Mouse (Mus musculus) liver, adult (tissue): ENCODE data around the gene Gria4.

Source experiments
- GATA4 ChIP-seq: IDR thresholded peaks from 2 replicates; pipeline ENCODE4 v1.6.1; 2014; ENCODE audit warnings: mild to moderate bottlenecking, low read length; ENCODE audit not compliant: insufficient replicate concordance

Gene Gria4

DNA sequence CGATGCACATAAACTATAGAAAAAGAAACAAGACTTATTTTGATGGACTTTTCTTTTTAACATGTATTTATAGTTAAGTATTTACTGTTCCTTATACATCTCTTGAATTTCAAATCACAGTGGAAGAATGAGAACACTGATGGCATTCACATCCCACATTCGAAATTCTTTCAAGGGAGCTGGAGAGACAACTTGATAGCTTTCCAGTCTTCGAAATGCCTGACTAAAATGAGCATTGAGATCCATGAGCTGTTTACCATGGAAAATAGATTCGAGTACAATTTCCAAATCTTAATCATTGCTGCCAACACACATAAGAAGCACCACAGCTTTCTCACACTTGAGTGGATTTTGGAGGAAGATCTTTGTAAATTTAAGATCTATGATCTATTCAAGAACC is 164.1 kb downstream of the Gria4 start:
- TF ChIP-seq GATA4: no peak

DNA sequence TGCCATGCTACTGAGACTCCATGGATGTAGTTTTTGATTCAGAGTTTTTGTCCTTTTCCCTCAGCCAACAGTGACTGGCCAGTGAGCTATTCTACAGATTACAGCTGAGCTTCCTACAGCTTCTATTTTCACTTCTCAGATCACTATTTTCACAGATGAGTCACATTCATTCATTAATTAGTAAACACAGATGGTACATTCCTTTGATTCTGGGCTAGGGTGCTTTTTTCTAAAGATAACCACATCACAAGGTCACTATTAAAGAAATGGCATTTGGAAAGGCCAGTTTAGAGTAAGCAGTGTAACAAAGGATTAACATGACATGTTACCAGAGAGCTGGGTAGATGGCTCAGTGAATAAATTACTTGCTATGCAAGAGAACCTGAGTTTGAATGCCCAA is 180.7 kb downstream of the Gria4 start:
- TF ChIP-seq GATA4: no peak

DNA sequence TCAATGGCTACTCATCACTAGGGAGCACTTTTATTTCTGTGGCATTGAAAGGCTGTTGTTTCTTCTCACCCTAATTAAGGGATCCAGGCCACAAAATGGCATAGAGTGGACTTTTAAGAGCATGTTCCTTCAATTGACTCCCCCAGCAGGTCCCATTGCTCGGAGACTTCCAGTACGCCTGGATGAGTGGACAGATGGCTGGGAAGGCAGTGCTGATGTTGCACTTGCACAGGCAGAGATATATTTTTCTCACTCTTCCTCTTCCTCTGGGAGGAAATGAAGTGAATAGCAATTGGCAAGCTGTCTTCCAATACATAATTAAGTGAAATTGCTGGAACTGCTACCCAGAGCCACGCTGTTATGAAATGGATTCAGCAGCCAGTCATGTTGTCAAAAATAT is 190.7 kb downstream of the Gria4 start:
- TF ChIP-seq GATA4: no peak

DNA sequence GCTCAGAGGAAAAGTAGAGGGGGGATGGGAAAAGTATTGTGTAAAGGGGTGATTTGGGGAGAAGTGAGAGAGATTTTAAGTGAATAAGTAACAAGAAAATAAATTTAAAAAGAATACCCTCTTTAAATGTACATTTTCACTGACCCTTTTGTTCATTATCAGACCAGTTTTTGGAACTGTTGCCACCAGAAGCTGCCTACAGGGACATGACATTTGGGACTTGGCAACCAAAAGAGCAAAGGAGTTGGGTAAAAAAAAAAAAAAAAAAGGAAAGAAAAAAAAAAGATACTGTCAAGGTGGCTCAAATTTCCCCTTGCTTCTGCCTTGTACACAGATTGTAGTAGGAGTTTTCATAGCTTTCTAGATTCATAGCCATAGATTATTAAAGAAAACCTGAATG is 191.8 kb downstream of the Gria4 start:
- TF ChIP-seq GATA4: no peak

DNA sequence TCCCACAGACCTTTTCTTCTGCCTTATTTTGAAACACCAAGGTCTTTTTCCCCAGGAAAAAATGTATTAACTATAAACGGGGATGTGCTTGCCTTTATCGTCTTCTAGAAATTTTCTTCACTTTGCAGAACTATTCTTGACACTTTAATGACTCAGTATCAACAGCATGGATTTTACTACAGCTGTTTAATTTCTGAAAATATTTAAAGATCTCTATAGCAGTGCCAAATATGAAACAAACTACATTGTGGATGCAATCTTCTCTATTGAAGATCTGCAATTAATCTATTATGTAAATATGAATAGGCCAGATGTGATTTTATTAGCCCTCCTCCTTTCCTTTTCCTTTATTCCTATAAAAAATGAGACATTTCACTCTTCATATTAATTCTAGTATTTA is 194.2 kb downstream of the Gria4 start:
- TF ChIP-seq GATA4: no peak

DNA sequence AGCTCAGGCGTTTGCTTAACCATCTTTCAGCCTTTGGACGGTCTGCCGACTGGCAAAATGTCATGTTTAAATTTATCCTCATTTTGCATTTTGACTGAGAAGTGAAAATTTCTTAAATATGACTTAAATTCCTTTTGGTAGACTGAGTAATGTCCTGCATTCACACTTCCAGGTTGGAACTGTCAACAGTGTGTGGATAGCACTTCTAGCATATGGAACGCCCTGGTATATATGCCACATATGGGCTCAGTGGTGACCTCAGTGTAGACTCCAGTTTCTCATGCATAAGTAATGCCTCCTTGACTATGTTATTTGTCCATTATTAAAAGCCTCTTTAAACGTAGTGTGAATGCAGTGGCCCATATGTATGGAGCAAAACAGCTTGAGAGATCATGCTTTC is 222.4 kb downstream of the Gria4 start:
- TF ChIP-seq GATA4: no peak

DNA sequence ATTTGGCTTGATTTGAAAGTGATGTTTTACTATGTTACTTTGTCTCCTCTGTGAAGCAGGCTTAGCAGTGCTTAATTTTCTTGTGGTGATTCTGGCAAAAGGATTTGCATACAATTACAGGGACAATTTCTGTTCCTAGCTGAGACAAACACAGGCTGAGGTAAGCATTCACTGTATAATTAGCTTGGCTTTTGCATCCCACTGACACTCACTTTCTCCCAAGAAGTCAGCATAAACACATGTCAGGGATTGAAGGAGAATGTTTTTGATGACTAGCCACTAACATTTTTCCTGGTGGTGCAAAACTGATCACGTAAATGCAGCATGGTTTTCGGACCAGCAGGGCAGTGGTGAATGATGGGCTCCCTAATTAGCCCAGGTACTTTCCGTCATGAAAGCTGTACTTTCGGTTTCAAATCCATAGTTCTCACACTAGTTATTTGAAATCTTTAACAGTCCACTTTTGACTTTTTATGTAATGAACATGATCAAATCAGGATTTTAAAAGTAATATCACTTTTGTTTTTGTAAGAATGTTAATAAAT is 240.5 kb downstream of the Gria4 start:
- no peak for TF ChIP-seq GATA4

DNA sequence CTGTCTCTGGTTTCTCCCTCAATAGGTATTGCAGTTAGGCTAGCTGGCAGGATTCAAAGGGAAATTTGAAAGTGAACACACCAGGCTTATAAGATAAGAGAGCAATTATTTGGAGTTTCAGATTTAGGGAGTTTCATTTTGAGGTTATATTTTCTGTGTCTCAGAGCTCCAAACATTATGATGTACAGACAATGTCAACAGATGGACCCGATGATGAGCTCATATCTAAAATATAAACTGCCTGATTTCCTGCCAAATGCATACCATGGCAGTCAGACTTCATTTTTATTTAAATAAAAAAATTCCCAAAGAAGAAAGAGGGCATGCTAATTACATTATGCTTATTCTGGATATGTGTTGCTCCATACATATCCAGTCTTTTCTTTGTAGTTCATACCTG is 256.8 kb downstream of the Gria4 start:
- TF ChIP-seq GATA4: no peak

DNA sequence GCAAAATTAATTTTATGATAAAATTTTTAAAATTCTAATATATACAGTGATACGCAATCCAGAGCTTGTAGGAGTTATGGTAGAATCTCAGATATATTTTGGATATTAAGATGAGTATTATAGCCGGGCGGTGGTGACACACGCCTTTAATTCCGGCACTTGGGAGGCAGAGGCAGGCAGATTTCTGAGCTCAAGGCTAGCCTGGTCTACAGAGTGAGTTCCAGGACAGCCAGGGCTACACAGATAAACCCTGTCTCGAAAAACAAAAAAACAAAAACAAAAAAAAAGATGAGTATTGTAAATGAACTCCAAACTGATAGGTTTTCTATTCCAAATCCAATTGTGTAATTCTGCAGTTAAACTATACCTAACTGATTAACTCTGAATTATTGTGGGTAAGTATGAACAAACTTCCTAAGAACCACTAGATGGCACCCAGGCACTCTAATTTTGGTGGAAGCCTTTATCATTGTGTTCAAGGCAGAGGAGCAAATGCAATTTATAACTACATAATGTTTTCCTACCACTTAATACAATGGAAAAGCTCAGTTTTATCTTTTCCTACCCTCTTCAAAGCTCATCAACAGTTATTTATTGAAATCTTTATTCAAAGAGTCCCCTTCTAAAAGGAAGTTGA is 259.4 kb downstream of the Gria4 start:
- no peak for TF ChIP-seq GATA4

DNA sequence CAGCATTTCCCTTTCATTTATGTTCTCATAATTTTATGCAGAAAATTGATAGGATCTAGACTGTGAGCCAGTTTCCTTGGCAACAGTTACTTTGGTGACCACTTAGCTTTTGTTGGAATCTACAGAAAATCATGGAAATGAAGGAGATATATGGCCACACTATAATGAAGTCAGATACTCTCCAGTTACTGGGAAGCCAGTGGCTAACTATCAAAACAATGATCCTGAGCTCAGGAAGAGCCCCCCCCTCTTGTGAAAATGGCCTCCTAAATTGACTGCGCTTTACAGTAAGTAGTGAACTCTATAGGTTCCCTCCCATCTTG is 281.5 kb downstream of the Gria4 start:
- no peak for TF ChIP-seq GATA4

DNA sequence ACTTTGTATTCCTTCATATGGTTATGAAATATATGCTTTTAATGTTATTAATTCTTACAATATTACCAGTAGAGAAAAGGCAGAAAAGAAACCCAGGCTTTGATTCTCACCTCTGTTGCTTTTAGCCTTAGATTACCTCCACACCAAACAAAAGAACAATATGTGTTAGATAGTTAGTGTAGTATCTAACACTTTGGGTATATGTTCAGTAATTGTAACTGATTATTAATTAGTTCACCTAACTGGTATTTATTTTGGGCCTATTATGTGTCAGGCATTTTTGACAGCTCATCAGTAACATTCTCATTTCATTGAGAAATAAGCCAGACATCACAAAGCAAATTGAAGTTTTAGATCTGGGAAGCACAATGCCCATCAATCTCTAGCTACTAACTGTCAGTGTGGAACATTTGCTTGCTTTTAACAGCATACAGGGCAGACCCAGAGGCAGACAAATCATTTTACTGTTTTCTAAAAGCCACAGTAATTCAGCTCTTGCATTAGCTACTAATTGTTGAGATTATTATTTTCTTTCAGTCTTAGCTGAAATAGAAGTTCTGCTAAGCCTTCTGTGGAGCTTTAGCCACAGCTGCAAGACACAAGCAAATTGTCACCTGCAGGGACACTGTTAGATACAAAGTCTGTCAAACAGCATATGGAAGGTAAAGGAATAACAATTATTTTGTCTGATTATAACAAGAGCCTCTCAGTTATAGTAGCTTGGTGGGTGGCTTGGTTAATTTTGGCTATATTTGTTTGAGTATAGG is 282.1 kb downstream of the Gria4 start:
- no peak for TF ChIP-seq GATA4

DNA sequence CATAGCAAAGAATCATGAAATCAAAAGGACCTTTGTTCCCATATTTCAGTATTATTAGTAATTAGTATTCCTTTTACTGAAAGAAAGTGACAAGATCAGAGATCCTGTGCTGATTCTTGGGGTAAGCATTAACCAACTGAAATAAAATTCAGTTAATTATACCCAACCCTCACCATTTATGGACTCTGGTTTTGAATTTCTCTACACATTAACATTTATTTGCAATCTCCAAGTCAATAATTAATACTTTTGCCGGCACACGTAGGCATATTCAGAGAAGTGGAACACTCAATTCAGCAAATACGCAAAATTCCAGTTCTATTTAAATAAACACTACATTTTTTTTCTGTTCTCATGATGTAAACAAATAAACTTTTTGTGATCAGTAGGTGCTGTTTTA is 289.9 kb downstream of the Gria4 start:
- no peak for TF ChIP-seq GATA4

DNA sequence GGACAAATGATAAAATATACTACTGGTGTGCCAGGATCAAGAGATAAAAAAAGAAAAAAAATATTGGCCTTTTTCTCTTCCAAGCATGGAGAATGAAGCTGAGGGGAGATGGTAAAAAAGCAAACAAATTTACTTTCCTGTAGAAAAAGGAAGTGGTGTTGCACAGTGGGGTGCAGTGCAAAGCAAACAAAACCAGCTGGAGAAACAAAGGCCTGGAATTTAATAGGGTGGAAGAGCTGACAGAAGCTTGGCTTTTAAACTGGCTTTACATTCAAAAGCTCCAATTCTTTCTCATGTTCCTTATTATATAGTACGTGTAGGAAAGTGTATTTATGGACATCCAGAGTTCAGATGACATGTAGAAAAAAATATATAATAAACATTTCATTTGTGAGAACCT is 290.9 kb downstream of the Gria4 start:
- TF ChIP-seq GATA4: no peak

DNA sequence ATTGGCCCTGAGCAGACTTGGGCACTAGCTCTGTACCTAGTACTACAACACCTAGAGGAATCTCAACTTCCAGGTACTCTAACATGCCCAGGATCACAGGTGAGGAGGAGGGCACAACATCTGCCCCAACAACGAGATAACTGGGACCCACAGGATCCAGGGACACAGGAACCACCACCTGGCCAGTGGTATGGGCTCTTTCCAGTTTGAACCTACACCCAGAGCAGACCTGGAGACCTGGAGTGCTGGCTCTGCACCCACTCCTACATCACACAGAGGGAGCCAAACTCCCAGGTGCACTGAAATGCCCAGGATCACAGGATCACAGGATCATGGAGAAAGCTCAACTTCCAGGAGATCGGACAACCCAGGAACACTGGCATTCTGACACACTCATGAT is 309.6 kb downstream of the Gria4 start:
- TF ChIP-seq GATA4: no peak

DNA sequence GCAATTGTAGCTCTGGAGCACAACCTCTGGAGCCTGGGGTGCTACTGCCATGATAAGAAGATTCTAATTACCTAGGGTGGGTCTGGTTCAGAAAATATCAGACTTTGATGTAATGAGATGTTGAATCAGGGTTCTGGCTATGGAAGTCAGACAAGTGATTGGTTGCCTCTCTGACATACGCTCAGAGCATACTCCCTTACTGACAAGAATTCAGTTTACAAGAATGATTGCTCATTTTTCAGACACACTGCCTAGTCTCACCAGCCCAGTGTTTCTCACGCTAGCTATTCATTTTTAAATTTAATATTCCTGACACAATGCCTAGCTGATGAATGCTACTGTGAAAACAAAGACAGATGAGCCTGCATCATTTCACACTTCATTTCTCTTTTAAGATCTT is 311.5 kb downstream of the Gria4 start:
- TF ChIP-seq GATA4: no peak

DNA sequence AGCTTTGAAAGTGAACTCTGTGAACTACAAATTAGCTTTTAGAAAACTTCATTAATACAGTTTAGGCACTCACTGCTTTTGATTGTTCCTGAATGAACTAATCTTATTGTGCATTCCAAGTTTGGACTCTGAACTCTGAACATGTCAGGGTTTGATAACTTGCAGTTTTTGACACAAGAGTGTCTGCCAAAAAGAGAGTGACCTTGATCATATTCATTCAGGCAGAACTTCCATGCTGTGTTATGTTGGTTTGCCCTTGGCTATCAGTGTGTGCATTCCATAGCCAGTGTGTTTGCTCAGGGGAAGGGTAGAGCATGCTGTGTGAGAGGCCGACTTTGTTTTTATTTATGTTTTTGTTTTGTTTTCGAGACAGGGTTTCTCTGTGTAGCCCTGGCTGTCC is 325.2 kb downstream of the Gria4 start:
- no peak for TF ChIP-seq GATA4

DNA sequence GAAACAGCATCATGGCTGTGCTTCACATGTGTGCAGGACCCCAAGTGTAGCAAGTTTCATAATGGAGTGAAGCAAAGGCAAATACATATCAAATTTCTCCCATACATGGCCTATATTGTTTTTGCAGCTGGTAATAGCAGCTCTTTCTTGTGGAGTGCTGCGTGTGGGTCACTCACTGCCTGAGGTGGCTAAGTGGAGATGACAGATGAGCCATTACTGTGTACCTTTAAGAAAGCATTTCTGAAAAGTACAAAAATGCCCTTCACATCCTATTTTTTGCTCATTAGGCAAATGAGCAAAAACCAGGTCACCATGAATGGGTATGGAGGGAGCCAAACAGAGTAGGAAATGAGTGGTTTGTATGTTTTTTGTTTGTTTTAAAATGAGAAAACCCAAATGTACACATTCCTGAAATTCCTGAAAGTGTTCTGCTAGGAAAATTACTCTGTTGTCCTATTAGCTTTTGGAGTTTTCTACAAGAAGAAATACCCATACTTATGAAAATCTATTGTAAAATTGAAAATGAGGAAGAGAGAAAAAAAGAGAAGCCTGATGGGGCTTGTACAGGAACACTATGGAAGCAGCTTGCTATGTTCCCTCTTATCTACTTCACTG is 336.5 kb downstream of the Gria4 start:
- no peak for TF ChIP-seq GATA4

DNA sequence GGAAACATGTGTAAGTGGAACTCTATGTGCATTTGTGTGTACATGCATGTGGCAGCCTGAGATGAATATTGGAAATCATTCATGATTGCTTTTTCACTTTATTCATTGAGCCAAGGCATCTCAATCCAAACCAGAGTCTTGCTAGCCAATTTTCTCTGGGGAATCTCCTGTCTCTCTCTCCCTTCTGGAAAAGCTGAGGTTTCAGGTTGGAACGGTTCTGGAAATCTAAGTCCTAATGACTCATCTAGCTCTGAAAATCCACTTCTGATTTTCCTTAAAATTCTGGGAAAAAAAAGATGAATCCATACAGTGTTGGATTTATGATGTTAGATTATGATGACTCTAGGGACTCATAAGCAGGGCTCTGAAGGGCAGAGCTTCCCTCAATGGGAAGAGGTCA is 337.8 kb downstream of the Gria4 start:
- no peak for TF ChIP-seq GATA4
